Mouse (Mus musculus) heart, postnatal 0 days (tissue): ENCODE data around the gene Ralgapb. TPM values are rescaled to one million over a fixed set of nuclear protein-coding genes. Genes with fewer than 3 reads are reported as not detected.
"Not testable (repeated sequence)": the region's sequence is repeated elsewhere in the genome, so short reads cannot be mapped to it uniquely, and the experiment has no call there.

ENCODE experiments used
- ATAC-seq: fragments of 200-750 bp; cut with Nextera tagmentation; 2 replicates; pipeline ENCODE4 v1.8.0; 2017; ENCODE audit warnings: low read depth, moderate number of reproducible peaks, moderate library complexity; ENCODE audit not compliant: insufficient read depth
- DNase-seq: peaks from one replicate; pipeline ENCODE4 v3.0.0-alpha.2; 2016; ENCODE audit warnings: low spot score
- H3K27ac ChIP-seq: fragments of 300-500 bp; sonication (generic); 2 replicates; pipeline ENCODE4 v1.5.1; 2014; ENCODE audit warnings: low read depth, mild to moderate bottlenecking
- H3K27me3 ChIP-seq: fragments of 300-500 bp; sonication (generic); 2 replicates; pipeline ENCODE4 v1.6.1; 2014; ENCODE audit warnings: low read length, mixed read lengths; ENCODE audit not compliant: control insufficient read depth, insufficient read depth
- H3K36me3 ChIP-seq: fragments of 300-500 bp; sonication (generic); replicated peaks from 2 replicates; pipeline ENCODE4 v1.6.1; 2014; ENCODE audit warnings: low read length, mixed read lengths; ENCODE audit not compliant: control insufficient read depth, insufficient read depth
- H3K4me1 ChIP-seq: fragments of 300-500 bp; sonication (generic); 2 replicates; pipeline ENCODE4 v1.6.1; 2014; ENCODE audit warnings: antibody characterized with exemption; ENCODE audit not compliant: control insufficient read depth, insufficient read depth
- H3K4me2 ChIP-seq: fragments of 300-500 bp; sonication (generic); 2 replicates; pipeline ENCODE4 v1.6.1; 2014; ENCODE audit warnings: low read depth, mild to moderate bottlenecking, low read length, moderate library complexity
- H3K4me3 ChIP-seq: fragments of 300-500 bp; sonication (generic); 2 replicates; pipeline ENCODE4 v1.5.1; 2014; ENCODE audit warnings: low read depth, low read length
- H3K9ac ChIP-seq: fragments of 300-500 bp; sonication (generic); replicated peaks from 2 replicates; pipeline ENCODE4 v1.6.1; 2014; ENCODE audit warnings: low read depth, low read length, mixed read lengths
- H3K9me3 ChIP-seq: fragments of 300-500 bp; sonication (generic); replicated peaks from 2 replicates; pipeline ENCODE4 v1.6.1; 2016; ENCODE audit warnings: low read length; ENCODE audit not compliant: control insufficient read depth
- CTCF ChIP-seq: IDR thresholded peaks from 2 replicates; pipeline ENCODE4 v1.5.1; 2016; ENCODE audit warnings: antibody characterized with exemption, control low read depth, low read depth
- EP300 ChIP-seq: IDR thresholded peaks from 2 replicates; pipeline ENCODE4 v1.6.1; 2016; ENCODE audit warnings: antibody characterized with exemption, low read depth
- WGBS: fragments of 180-500 bp; shearing (Covaris S2); extraction: QIAGEN DNeasy Blood & Tissue Kit; methylation state at CpG from one replicate; pipeline ENCODE4 v1.1.7; 2014; 5-methylcytosine and 5-hydroxymethylcytosine counted together
- polyA plus RNA-seq: library from polyadenylated mRNA; unstranded; fragments of >200 nt; fragmentation: Nextera tagmentation; extraction: Ambion mirVana; gene quantifications from 2 replicates; pipeline ENCODE4 v1.2.1, GENCODE M21; 2015
- total RNA-seq: library from RNA; depleted of rRNA; stranded (reverse); fragments of >200 nt; gene quantifications from 2 replicates; pipeline ENCODE4 v1.2.3, GENCODE M21; 2014; ENCODE audit warnings: low replicate concordance

Ralgapb gene
- total and polyA plus RNA-seq, 2 experiments from 2014 or later = 7.1 to 22.9 TPM

DNA sequence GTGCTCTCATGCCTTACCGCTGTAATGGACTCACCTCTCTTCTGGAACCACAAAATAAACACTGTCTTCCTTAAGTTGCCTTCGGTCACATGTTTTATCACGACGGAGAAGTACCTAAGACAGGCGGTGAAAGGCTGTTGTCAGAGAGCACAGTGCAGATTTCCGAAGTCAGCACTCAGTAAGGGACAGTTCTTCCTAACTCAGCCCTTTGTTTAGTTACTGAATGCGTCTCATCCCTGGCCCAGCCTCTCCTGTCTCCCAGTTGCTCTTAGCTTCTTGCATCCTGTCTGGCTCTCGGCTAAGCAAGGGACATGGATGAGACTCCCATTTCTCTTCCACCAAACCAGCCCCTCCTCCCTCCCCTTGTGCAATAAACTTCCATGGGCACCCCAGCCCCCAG, 23.6 kb upstream of the Ralgapb start:
- H3K4me3 ChIP-seq = no peak overlapping the region
- H3K36me3 ChIP-seq = no peaks in the 10 kb centered on the region
- no peak overlapping the region for H3K4me2 ChIP-seq
- ATAC-seq = no peak
- no peaks in the 10 kb centered on the region for H3K27me3 ChIP-seq
- TF ChIP-seq EP300 (no peak), CTCF (no peak)
- DNase-seq = no peak
- no peak overlapping the region for H3K9ac ChIP-seq
- H3K9me3 ChIP-seq = no peaks in the 10 kb centered on the region
- H3K27ac ChIP-seq = no peak overlapping the region
- 26% methylated on average over 8 of the region's 8 CpGs for WGBS
- H3K4me1 ChIP-seq = no peaks in the 10 kb centered on the region

DNA sequence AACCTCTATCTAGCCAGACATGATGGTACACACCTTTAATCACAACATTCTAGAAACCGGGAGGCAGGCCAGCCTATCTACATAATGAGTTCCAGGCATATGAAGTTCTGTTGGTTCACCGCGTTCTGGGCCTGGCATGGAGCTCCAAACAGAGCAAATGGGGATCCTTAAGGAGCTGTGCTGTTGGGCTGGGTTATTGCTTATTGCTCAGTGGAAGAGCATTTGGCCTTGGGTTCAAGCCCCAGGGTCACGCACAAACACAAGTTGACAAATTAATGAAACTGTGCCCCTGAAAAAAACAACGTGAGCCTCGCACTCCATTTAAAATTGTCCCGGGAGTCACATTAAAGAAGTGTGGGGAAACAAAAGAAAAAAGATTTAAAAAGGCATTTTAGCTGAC, 20.2 kb upstream of the Ralgapb start:
- no peak overlapping the region for H3K27ac ChIP-seq
- no peaks in the 10 kb centered on the region for H3K4me1 ChIP-seq
- H3K4me2 ChIP-seq = no peak overlapping the region
- H3K9me3 ChIP-seq = no peaks in the 10 kb centered on the region
- H3K4me3 ChIP-seq = no peak overlapping the region
- H3K9ac ChIP-seq = no peak overlapping the region
- no peak for TF ChIP-seq CTCF
- no peak for TF ChIP-seq EP300
- no peak for ATAC-seq
- no peaks in the 10 kb centered on the region for H3K27me3 ChIP-seq
- no peak for DNase-seq
- H3K36me3 ChIP-seq = no peaks in the 10 kb centered on the region
- 80% methylated on average over 7 of the region's 7 CpGs for WGBS

- 81% methylated on average over 6 of the region's 6 CpGs for WGBS
- H3K36me3 ChIP-seq = no peaks in the 10 kb centered on the region
- no peak for DNase-seq
- TF ChIP-seq EP300 (no peak), CTCF (no peak)
- no peak overlapping the region for H3K4me2 ChIP-seq
- H3K4me3 ChIP-seq = no peak overlapping the region
- no peak overlapping the region for H3K27ac ChIP-seq
- no peaks in the 10 kb centered on the region for H3K27me3 ChIP-seq
- H3K9me3 ChIP-seq = no peaks in the 10 kb centered on the region
- no peaks in the 10 kb centered on the region for H3K4me1 ChIP-seq
- ATAC-seq = no peak
- H3K9ac ChIP-seq = no peak overlapping the region
Observed at GRCm38 (mm10) chr2:158396369-158396768, 13.3 kb upstream of the Ralgapb start.

DNA sequence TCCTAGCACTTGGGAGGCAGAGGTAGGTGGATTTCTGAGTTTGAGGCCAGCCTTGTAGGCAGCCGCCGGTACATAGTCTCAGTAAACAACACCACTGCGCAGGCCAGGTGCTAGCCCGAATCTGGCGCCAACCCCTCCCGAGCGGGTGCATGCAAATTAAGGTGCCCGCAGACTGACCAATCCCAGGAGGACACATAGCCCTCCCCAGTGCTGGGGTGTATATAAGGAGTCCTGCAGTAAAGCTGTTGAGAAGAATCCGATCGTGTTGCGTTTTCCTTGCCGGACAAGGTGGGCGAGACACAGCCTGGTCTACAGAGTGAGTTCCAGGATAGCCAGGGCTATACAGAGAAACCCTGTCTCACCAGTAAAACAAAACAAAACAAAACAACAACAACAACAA, 12.5 kb upstream of the Ralgapb start:
- WGBS = 59% methylated on average over 13 of the region's 13 CpGs
- not testable (repeated sequence) for DNase-seq, ATAC-seq

DNA sequence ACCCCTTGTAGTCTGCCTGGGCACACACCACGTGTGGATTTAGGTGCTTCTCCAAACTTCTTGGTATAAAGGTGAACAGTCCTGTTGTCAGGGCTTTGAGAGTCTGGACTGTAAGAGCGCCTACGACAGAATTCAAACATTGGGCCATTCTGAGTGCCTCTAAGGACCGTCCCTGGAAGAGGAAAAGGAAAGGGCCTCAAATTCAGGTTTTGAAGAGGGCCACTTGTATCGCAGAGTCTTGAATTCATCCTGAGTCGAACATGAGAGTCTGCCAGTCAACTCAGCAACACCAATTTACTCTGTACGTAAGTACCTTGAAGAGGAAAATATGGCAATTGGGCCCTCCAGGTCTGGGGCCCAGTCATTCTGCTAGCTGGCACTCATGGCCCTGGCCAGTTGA, 6.7 kb upstream of the Ralgapb start:
- DNase-seq (no peak), ATAC-seq (no peak)
- H3K4me1 ChIP-seq = no peaks in the 10 kb centered on the region
- no peaks in the 10 kb centered on the region for H3K27me3 ChIP-seq
- TF ChIP-seq EP300 (no peak), CTCF (no peak)
- no peaks in the 10 kb centered on the region for H3K36me3 ChIP-seq
- no peak overlapping the region for H3K4me2 ChIP-seq
- no peak overlapping the region for H3K4me3 ChIP-seq
- no peak overlapping the region for H3K9ac ChIP-seq
- 74% methylated on average over 7 of the region's 7 CpGs for WGBS
- no peaks in the 10 kb centered on the region for H3K9me3 ChIP-seq
- no peak overlapping the region for H3K27ac ChIP-seq

More for the DNA sequence above, 12.5 kb upstream of the Ralgapb start:
- H3K9me3 ChIP-seq, H3K27ac ChIP-seq, H3K4me2 ChIP-seq, H3K4me3 ChIP-seq, H3K4me1 ChIP-seq, H3K9ac ChIP-seq, H3K36me3 ChIP-seq, H3K27me3 ChIP-seq: not testable (repeated sequence)

DNA sequence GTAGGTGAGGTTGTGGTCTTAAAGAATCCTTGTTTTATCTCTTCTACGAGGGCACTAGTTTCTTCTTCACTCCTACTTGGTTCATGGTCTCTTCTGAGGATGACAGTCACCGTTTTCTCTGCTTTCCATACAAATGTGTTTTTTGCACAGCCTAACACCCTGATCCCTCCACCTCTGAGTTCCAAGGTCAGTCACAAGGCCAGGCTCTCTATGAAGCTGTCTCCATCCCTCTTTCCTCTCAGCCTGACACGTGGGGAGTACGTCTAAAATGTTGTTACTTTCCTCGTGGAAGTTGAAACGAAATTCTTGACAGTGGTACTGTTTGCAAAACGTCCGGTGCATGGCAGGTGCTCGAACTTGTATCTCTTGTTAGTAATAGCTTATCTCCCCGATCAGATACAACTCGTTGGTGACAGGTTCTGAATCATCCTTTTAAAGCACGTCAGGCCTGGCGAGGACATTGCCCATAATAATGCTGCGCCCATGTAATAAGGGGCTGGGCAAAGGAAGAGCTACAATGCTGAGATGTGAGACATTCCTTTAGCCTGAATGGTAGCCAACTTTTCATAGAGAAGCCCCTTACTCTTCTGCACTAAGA, 552 bp upstream of the Ralgapb start:
- WGBS = 19% methylated on average over 14 of the region's 14 CpGs
- no peak for ATAC-seq

More for the DNA sequence above, 552 bp upstream of the Ralgapb start:
- no peak overlapping the region for H3K9ac ChIP-seq
- no peak overlapping the region for H3K27ac ChIP-seq
- DNase-seq = no peak
- H3K27me3 ChIP-seq = no peaks in the 10 kb centered on the region
- H3K4me1 ChIP-seq = peaks cover 15% of the 10 kb centered on the region; the same call in 1 of the 2 replicates
- no peaks in the 10 kb centered on the region for H3K9me3 ChIP-seq
- H3K4me3 ChIP-seq = peak overlapping the region; percentile 93
- TF ChIP-seq EP300 = no peak
- no peak for TF ChIP-seq CTCF
- peak overlapping the region; percentile 62 for H3K4me2 ChIP-seq
- H3K36me3 ChIP-seq = no peaks in the 10 kb centered on the region
